Mouse (Mus musculus): ENCODE measurements at regions not wholly inside any gene's neighbourhood (a gene's known extent, or its start where the extent isn't known, plus 50 kb on each side); places are given as distances from the start of the nearest gene placed in this dataset.

- DNase-seq (ENCODE audit: inconsistent ontology term), result peak; percentile 2
Observed at GRCm38 (mm10) chr1:82041286-82042050, 191.4 kb upstream of the Gm9747 start.

GRCm38 (mm10) chr1:82042051-82042432, 190.9 kb upstream of the Gm9747 start:
- DNase-seq (ENCODE audit: inconsistent ontology term), result no peak

- no peak for DNase-seq (ENCODE audit: inconsistent ontology term)
Observed at GRCm38 (mm10) chr1:82042527-82042926, 190.4 kb upstream of the Gm9747 start.

- no peak for DNase-seq (ENCODE audit: inconsistent ontology term)
Observed at GRCm38 (mm10) chr1:82066291-82066690, 166.6 kb upstream of the Gm9747 start.

- DNase-seq (ENCODE audit: inconsistent ontology term), result peak; percentile 68
Observed at GRCm38 (mm10) chr1:82068571-82068970, 164.3 kb upstream of the Gm9747 start.

- DNase-seq (ENCODE audit: inconsistent ontology term), result no peak
Observed at GRCm38 (mm10) chr1:82070181-82071109, 162.5 kb upstream of the Gm9747 start.

- no peak for DNase-seq (ENCODE audit: inconsistent ontology term)
Observed at GRCm38 (mm10) chr1:82089136-82089839, 143.6 kb upstream of the Gm9747 start.

- peak; percentile 28 for DNase-seq (ENCODE audit: inconsistent ontology term)
Observed at GRCm38 (mm10) chr1:82095101-82095500, 137.8 kb upstream of the Gm9747 start.

GRCm38 (mm10) chr1:82106756-82107155, 126.2 kb upstream of the Gm9747 start:
- no peak for DNase-seq (ENCODE audit: inconsistent ontology term)

- DNase-seq (ENCODE audit: inconsistent ontology term), result peak; percentile 85
Observed at GRCm38 (mm10) chr1:82110071-82110635, 122.8 kb upstream of the Gm9747 start.

- DNase-seq (ENCODE audit: inconsistent ontology term), result peak; percentile 29
Observed at GRCm38 (mm10) chr1:82112401-82112800, 120.5 kb upstream of the Gm9747 start.

- no peak for DNase-seq (ENCODE audit: inconsistent ontology term)
Observed at GRCm38 (mm10) chr1:82124503-82124902, 108.4 kb upstream of the Gm9747 start.

- no peak for DNase-seq (ENCODE audit: inconsistent ontology term)
Observed at GRCm38 (mm10) chr1:82129700-82130275, 103.1 kb upstream of the Gm9747 start.

- DNase-seq (ENCODE audit: inconsistent ontology term), result no peak
Observed at GRCm38 (mm10) chr1:82132536-82132935, 100.4 kb upstream of the Gm9747 start.

- no peak for DNase-seq (ENCODE audit: inconsistent ontology term)
Observed at GRCm38 (mm10) chr1:82134938-82135337, 98.0 kb upstream of the Gm9747 start.

- DNase-seq (ENCODE audit: inconsistent ontology term), result no peak
Observed at GRCm38 (mm10) chr1:82135761-82136331, 97.1 kb upstream of the Gm9747 start.

- DNase-seq (ENCODE audit: inconsistent ontology term), result peak; percentile 46
Observed at GRCm38 (mm10) chr1:82145256-82145655, 87.7 kb upstream of the Gm9747 start.

GRCm38 (mm10) chr1:82150219-82151128, 82.4 kb upstream of the Gm9747 start:
- peak; percentile 92 for DNase-seq (ENCODE audit: inconsistent ontology term)

GRCm38 (mm10) chr1:82155961-82156360, 77.0 kb upstream of the Gm9747 start:
- DNase-seq (ENCODE audit: inconsistent ontology term), result peak; percentile 44

GRCm38 (mm10) chr1:82157013-82157412, 75.9 kb upstream of the Gm9747 start:
- DNase-seq (ENCODE audit: inconsistent ontology term), result no peak

All from Muller cell, postnatal 12 days (primary cell).